Mouse (Mus musculus) activated CD4-positive, CD25-positive, alpha-beta regulatory T cell, adult 9 weeks (primary cell): ENCODE results near the gene Smim9. TPM values are rescaled to one million over a fixed set of nuclear protein-coding genes. Genes with fewer than 3 reads are reported as not detected.

Experiments used
- polyA plus RNA-seq: library from polyadenylated mRNA; unstranded; fragments of 100-300 nt; shearing (Covaris generic); gene quantifications from one replicate; pipeline ENCODE4 v1.2.1, GENCODE M21; 2017

The Smim9 gene
- not detected for polyA plus RNA-seq

DNA sequence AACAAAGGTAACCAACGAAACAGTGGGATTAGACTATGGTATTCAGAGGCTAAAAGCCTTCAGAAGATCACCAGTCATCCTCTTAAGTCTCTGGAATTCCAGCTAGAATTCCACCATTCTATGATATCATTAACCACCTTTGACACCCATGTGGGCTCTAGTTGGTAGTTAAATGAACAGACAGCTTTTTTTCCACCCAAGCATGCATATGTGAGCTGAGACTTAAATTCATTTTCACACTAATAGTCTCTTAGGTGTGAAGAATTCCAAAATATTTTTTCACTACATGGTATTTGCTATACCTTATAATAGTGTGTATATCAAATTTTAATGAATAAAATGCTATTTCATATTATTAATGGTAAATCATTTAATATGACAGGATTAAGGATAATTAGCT is at the start of gene Smim9:
Smim9 (minus strand) TSS at position 101 of the 400 bp plus-strand sequence.

DNA sequence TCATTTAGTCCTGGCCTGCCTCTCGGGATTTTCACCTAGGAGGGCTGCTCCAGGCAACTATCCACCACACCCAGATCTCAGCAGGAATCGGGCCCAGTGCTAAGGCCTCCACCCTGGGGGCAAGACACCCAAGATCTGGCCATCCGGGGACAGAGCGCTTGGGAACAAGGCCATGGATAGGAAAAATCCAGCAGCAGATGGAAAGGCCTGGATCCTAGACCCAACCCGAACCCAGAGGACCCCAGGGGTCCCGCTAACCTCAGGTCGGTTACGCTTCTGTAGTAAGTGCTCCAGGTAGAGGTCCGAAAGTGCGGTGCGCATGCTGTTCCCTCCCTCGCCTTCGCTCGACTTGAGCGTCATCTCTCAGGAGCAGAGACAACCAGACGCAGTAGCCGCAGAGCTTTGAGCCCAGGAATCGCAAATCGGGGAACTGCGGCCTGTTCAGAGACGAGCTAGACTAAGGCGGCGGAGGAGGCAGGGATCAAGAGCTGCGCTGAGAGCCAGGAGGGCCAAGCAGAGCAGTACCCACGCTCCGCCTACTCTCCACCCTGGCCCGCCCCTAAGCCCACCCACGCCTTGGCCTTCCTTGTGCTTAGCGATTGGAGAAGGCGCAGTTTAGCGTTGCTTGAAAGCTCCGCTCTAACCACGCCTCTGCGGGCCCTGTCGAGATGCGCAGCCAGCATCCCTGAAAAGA is 33.0 kb downstream of the Smim9 start, which contains the start of gene Mpp1:
Mpp1 (minus strand) TSS at position 550 of the 694 bp plus-strand sequence.

Other genes starting within 250 kb of the Smim9 start
- gene Gab3, start 78.3 kb downstream of the Smim9 start, polyA plus RNA-seq = 9.5 TPM
- 126 TPM for gene Dkc1, start 67.9 kb downstream of the Smim9 start, polyA plus RNA-seq
- 144 TPM for gene Mpp1, start 32.8 kb downstream of the Smim9 start, polyA plus RNA-seq
- gene Fundc2, start 218.6 kb upstream of the Smim9 start, polyA plus RNA-seq = 65.8 TPM
- 0.16 TPM for gene F8, start 218.8 kb upstream of the Smim9 start, polyA plus RNA-seq